Mouse (Mus musculus) midbrain, embryonic 14.5 days (tissue): Measurements from ENCODE around the gene Galnt18. TPM values are rescaled to one million over a fixed set of nuclear protein-coding genes. Genes with fewer than 3 reads are reported as not detected.

Experiments used
- ATAC-seq: fragments of 200-750 bp; cut with Nextera tagmentation; 2 replicates; pipeline ENCODE4 v1.8.0; 2017; ENCODE audit warnings: moderate number of reproducible peaks, moderate library complexity; ENCODE audit not compliant: low FRiP score, low TSS enrichment
- DNase-seq: peaks from one replicate; pipeline ENCODE4 v3.0.0-alpha.2; 2015
- H3K27ac ChIP-seq: fragments of 300-500 bp; sonication (generic); replicated peaks from 2 replicates; pipeline ENCODE4 v1.5.1; 2014; ENCODE audit warnings: mild to moderate bottlenecking, low read depth, low read length, moderate library complexity
- H3K27me3 ChIP-seq: fragments of 300-500 bp; sonication (generic); 2 replicates; pipeline ENCODE4 v1.6.1; 2014; ENCODE audit warnings: low read length, control low read depth, mixed read lengths; ENCODE audit not compliant: control insufficient read depth, insufficient read depth
- H3K36me3 ChIP-seq: fragments of 300-500 bp; sonication (generic); 2 replicates; pipeline ENCODE4 v1.6.1; 2014; ENCODE audit warnings: low read length, control low read depth; ENCODE audit not compliant: control insufficient read depth, insufficient read depth
- H3K4me1 ChIP-seq: fragments of 300-500 bp; sonication (generic); 2 replicates; pipeline ENCODE4 v1.6.1; 2014; ENCODE audit warnings: mild to moderate bottlenecking, antibody characterized with exemption, low read length, control low read depth; ENCODE audit not compliant: control insufficient read depth, insufficient read depth
- H3K4me2 ChIP-seq: fragments of 300-500 bp; sonication (generic); 2 replicates; pipeline ENCODE4 v1.6.1; 2014; ENCODE audit warnings: mild to moderate bottlenecking, low read length, moderate library complexity
- H3K4me3 ChIP-seq: fragments of 300-500 bp; sonication (generic); replicated peaks from 2 replicates; pipeline ENCODE4 v1.5.1; 2014; ENCODE audit warnings: low read depth, low read length
- H3K9ac ChIP-seq: fragments of 300-500 bp; sonication (generic); replicated peaks from 2 replicates; pipeline ENCODE4 v1.6.1; 2014; ENCODE audit warnings: mild to moderate bottlenecking, low read length, moderate library complexity
- H3K9me3 ChIP-seq: fragments of 300-500 bp; sonication (generic); 2 replicates; pipeline ENCODE4 v1.6.1; 2016; ENCODE audit warnings: low read length, control low read depth, mixed read lengths; ENCODE audit not compliant: control insufficient read depth
- WGBS: fragments of 180-500 bp; shearing (Covaris S2); extraction: QIAGEN DNeasy Blood & Tissue Kit; methylation state at CpG from one replicate; pipeline ENCODE4 v1.1.7; 2014; 5-methylcytosine and 5-hydroxymethylcytosine counted together
- polyA plus RNA-seq: library from polyadenylated mRNA; unstranded; fragments of >200 nt; fragmentation: Nextera tagmentation; extraction: Ambion mirVana; gene quantifications from 2 replicates; pipeline ENCODE4 v1.2.1, GENCODE M21; 2014

The Galnt18 gene
- polyA plus RNA-seq, 1 experiment from 2014 or later: 11.9 TPM

- Histone ChIP-seq H3K4me2 (no peak overlapping the region), H3K4me3 (no peak overlapping the region), H3K9ac (no peak overlapping the region), H3K36me3 (no peaks in the 10 kb centered on the region), H3K27me3 (no peaks in the 10 kb centered on the region), H3K4me1 (no peaks in the 10 kb centered on the region), H3K27ac (no peak overlapping the region), H3K9me3 (no peaks in the 10 kb centered on the region)
- WGBS: 91% methylated on average over 3 of the region's 3 CpGs
- ATAC-seq (no peak), DNase-seq (no peak)
These were observed 313.7 kb downstream of the Galnt18 start for GRCm38 (mm10) chr7:111466121-111466520.

DNA sequence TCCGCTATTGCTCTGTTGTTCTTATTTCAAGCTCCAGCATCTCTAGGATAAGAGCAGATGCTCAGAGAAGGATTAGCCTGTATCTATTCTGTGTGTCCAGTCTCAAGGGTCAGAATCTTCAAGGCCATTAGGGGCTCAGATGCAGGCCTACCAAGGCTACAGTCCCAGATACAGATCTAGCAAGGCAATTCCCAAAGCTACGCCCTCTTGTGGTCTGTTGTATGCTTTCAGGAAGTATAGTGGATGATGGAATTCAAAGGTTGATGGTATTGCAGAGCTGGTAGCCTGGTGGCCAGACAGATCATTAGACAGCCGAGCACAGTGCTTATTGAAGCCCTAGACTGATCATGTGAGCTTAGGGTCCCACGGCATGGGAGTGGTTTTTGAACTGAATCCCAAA lies 320.1 kb downstream of the Galnt18 start:
- 83% methylated on average over 4 of the region's 4 CpGs for WGBS
- Histone ChIP-seq H3K9ac (no peak overlapping the region), H3K27me3 (no peaks in the 10 kb centered on the region)

DNA sequence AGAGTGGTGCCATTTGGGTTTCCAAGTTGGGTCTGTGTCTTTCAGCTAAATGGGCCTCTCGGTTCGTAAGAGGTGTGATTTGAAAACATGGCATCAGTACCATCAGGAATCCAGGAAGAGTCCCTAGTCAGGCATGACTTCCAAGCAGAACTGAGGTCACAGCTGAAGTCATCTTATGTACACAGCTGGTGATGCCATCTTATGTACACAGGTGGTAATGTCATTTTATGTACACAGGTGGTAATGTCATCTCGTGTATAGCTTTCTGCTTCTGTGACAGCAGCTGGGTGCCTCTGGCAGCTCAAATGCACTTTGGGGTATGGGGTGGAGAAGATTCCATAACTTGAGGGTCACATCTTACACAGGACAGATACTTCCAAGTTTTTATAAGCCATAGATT lies 323.8 kb downstream of the Galnt18 start:
- no peak overlapping the region for H3K4me3 ChIP-seq
- no peaks in the 10 kb centered on the region for H3K36me3 ChIP-seq
- H3K27ac ChIP-seq: no peak overlapping the region
- H3K27me3 ChIP-seq: no peaks in the 10 kb centered on the region; the same call in 1 of the 2 replicates
- no peaks in the 10 kb centered on the region for H3K9me3 ChIP-seq
- DNase-seq (no peak), ATAC-seq (no peak)
- H3K4me2 ChIP-seq: no peak overlapping the region
- no peaks in the 10 kb centered on the region; the same call in 1 of the 2 replicates for H3K4me1 ChIP-seq
- 90% methylated on average over 3 of the region's 3 CpGs for WGBS
- H3K9ac ChIP-seq: no peak overlapping the region

More for the DNA sequence above, 320.1 kb downstream of the Galnt18 start:
- no peak for ATAC-seq
- no peaks in the 10 kb centered on the region for H3K36me3 ChIP-seq
- H3K9me3 ChIP-seq: no peaks in the 10 kb centered on the region
- no peak for DNase-seq
- no peak overlapping the region for H3K4me2 ChIP-seq
- H3K27ac ChIP-seq: no peak overlapping the region
- no peak overlapping the region for H3K4me3 ChIP-seq
- no peaks in the 10 kb centered on the region for H3K4me1 ChIP-seq

DNA sequence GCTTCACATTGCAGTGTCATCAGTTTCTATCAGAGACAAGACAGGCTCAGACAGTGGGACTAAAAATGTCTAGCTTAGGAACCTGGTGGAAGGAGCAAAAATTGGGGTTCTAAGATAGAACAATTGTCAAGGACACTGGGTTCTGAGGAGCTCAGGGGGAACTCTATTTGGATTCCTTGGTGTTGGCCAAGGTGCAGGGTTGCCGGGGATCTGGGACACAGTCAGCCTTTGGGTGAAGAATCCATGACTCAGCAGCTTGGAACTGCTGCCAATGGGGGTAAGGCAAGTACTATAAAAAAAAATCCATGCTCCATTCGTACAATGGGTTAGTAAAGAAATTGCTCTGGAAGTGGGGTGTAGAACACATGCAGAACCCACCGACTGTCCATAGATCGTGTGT lies 324.2 kb downstream of the Galnt18 start:
- no peaks in the 10 kb centered on the region for H3K9me3 ChIP-seq
- no peak overlapping the region for H3K4me3 ChIP-seq
- H3K36me3 ChIP-seq: no peaks in the 10 kb centered on the region
- DNase-seq: no peak
- H3K27me3 ChIP-seq: no peaks in the 10 kb centered on the region; the same call in 1 of the 2 replicates
- 89% methylated on average over 4 of the region's 4 CpGs for WGBS
- H3K4me2 ChIP-seq: no peak overlapping the region
- no peak overlapping the region for H3K27ac ChIP-seq
- ATAC-seq: no peak
- no peaks in the 10 kb centered on the region; the same call in 1 of the 2 replicates for H3K4me1 ChIP-seq
- H3K9ac ChIP-seq: no peak overlapping the region

GRCm38 (mm10) chr7:111452000-111452399 lies 327.8 kb downstream of the Galnt18 start:
- H3K9ac ChIP-seq: no peak overlapping the region
- no peak for ATAC-seq
- no peaks in the 10 kb centered on the region; the same call in 1 of the 2 replicates for H3K27me3 ChIP-seq

DNA sequence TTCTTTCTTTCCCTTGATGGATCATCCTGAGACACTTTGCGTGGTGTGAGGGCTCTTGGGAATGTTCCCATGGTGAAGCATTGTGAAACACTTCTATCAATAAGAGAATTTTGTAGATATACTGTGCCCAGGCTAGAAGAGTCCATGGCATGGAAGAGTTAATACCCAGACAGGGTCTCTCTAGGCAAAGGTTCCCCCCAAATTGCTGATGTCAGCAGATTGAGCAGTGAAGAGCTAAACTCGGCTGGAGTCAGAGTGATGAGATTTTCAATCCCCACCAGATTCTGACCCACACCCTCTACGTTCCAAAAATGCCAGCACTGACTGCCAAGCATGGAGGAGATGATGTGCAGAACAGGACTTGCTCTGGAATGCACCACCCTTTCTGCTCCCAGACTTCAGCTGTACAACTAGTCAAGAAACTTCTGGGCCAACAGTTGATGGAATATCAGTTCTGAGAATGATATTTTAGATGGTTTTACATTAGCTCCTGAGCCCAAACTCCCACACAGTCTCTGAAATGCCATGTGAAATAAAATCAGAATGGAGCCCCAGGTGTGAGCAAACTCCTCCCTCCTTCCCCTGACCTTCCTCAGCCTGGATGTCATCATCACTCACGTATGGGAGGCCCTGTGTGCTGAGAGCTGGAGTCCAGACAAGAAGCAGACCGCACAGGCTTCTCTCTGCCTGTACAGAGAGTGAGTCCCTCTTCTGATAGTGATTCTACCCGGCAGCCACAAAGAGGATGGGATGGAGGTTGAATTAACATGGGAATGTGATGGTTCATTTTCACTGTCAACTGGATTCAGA lies 329.3 kb downstream of the Galnt18 start:
- no peaks in the 10 kb centered on the region for H3K36me3 ChIP-seq
- H3K4me3 ChIP-seq: no peak overlapping the region
- H3K4me2 ChIP-seq: no peak overlapping the region
- H3K27ac ChIP-seq: no peak overlapping the region
- ATAC-seq (no peak), DNase-seq (no peak)
- H3K9me3 ChIP-seq: no peaks in the 10 kb centered on the region
- 78% methylated on average over 6 of the region's 6 CpGs for WGBS
- H3K27me3 ChIP-seq: no peaks in the 10 kb centered on the region; the same call in 1 of the 2 replicates
- H3K4me1 ChIP-seq: no peaks in the 10 kb centered on the region; the same call in 1 of the 2 replicates
- H3K9ac ChIP-seq: no peak overlapping the region

More at GRCm38 (mm10) chr7:111452000-111452399, 327.8 kb downstream of the Galnt18 start:
- WGBS: 58% methylated on average over 1 of the region's 1 CpGs
- Histone ChIP-seq H3K4me3 (no peak overlapping the region), H3K4me2 (no peak overlapping the region), H3K9me3 (no peaks in the 10 kb centered on the region), H3K4me1 (no peaks in the 10 kb centered on the region; the same call in 1 of the 2 replicates), H3K27ac (no peak overlapping the region), H3K36me3 (no peaks in the 10 kb centered on the region)
- no peak for DNase-seq

DNA sequence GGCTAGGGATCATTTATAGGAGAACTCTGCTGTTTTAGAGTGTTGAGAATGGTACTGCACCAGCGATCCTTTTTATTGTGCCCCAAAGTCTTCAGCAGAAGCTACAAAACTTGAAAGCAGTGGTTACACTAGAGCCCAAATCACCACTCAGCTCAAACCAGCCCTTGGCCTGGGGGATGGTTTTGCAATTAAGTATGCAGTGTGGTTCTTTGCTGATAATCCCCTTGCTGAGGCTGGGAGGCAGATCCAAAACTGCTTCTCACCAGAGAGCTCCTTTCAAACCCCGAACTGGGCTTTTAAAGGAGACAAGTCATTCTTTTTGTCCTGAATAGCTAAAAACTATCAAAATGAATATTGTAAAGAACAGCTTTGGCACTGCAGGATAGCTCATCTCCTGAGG lies 346.6 kb downstream of the Galnt18 start:
- 0 out of 2 replicates have a peak, but pooled peaks cover 3% of the 10 kb centered on the region for H3K4me1 ChIP-seq
- no peaks in the 10 kb centered on the region for H3K27me3 ChIP-seq
- H3K4me2 ChIP-seq: no peak overlapping the region
- no peaks in the 10 kb centered on the region for H3K9me3 ChIP-seq
- WGBS: 22% methylated on average over 2 of the region's 2 CpGs
- H3K9ac ChIP-seq: no peak overlapping the region
- H3K27ac ChIP-seq: no peak overlapping the region
- H3K36me3 ChIP-seq: no peaks in the 10 kb centered on the region
- ATAC-seq: no peak
- H3K4me3 ChIP-seq: no peak overlapping the region
- DNase-seq: peak; percentile 52

DNA sequence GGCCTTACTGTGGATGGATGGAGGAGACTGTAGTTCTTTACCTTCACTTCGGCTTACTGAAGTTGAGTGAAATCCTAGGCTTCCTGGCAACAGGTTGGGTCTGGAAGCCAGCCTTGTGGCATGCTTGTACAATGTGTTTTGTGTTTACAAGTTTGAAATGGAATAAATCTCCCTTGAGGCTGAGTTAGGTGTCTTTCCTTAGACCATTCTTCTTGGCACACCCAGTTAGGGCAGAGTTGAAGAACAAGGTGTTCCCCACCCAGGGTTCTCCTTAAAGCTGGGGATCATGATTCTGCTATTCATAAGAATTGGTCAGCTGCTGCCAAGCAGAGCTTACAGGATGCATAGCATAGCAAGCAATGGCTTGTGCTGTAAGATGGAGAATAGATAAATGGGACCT lies 352.4 kb downstream of the Galnt18 start:
- Histone ChIP-seq H3K4me2 (no peak overlapping the region), H3K4me1 (no peaks in the 10 kb centered on the region), H3K36me3 (no peaks in the 10 kb centered on the region), H3K27ac (no peak overlapping the region), H3K4me3 (no peak overlapping the region), H3K9ac (no peak overlapping the region), H3K9me3 (no peaks in the 10 kb centered on the region), H3K27me3 (no peaks in the 10 kb centered on the region)
- DNase-seq (no peak), ATAC-seq (no peak)
- 83% methylated on average over 1 of the region's 1 CpGs for WGBS
